Mouse (Mus musculus): ENCODE measurements at regions not wholly inside any gene's neighbourhood (a gene's known extent, or its start where the extent isn't known, plus 50 kb on each side); places are given as distances from the start of the nearest gene placed in this dataset.

GRCm38 (mm10) chr4:56230451-56230850 is 509.4 kb upstream of the Gm26657 start:
- H3K27me3 ChIP-seq (replicated peaks): no peaks in the 10 kb centered on the region
- no peaks in the 10 kb centered on the region for H3K36me3 ChIP-seq (replicated peaks in 1 of 2; ENCODE audit: control insufficient read depth in 1 of 2, insufficient read depth in 1 of 2, low read length in 1 of 2)
- dilution Hi-C loops (cut with MboI; ENCODE audit: extremely low pct_ligation_motif_present, extremely low pct_unique_long_range_greater_than_20kb, low sequenced_read_pairs): no loop called here
- H3K4me1 ChIP-seq (ENCODE audit: control insufficient read depth in 1 of 2, insufficient read depth in 2 of 2): no peaks in the 10 kb centered on the region
- H3K4me2 ChIP-seq (ENCODE audit: insufficient read depth, low read depth, poor library complexity, severe bottlenecking): no peak overlapping the region
- H3K9me3 ChIP-seq (replicated peaks; ENCODE audit: low read length): no peaks in the 10 kb centered on the region
- no peak for TF ChIP-seq RAD21 (IDR thresholded peaks at IDR 0.05; ENCODE audit: low read depth, low read length)
- TF ChIP-seq MXI1 (IDR thresholded peaks at IDR 0.05; ENCODE audit: low read depth, low read length): no peak
- TF ChIP-seq CHD1 (IDR thresholded peaks at IDR 0.05; ENCODE audit: low read depth, low read length): no peak
- TF ChIP-seq MEF2A (IDR thresholded peaks at IDR 0.05; ENCODE audit: borderline replicate concordance, low read depth, low read length): no peak
- no peak for TF ChIP-seq PAX5 (IDR thresholded peaks at IDR 0.05; ENCODE audit: low read length)
- no peak for TF ChIP-seq HCFC1 (IDR thresholded peaks at IDR 0.05; ENCODE audit: low read depth, low read length)
- TF ChIP-seq USF2 (conservative IDR thresholded peaks at IDR 0.05; ENCODE audit: low read depth, low read length): no peak
- no peak for TF ChIP-seq USF1 (IDR thresholded peaks at IDR 0.05; ENCODE audit: low read depth, low read length)
- no peak for TF ChIP-seq MAZ (IDR thresholded peaks at IDR 0.05; ENCODE audit: low read depth, low read length)
- TF ChIP-seq GABPA (IDR thresholded peaks at IDR 0.05; ENCODE audit: insufficient replicate concordance, low read depth, low read length): no peak
- no peak for TF ChIP-seq MAFK (IDR thresholded peaks at IDR 0.05; ENCODE audit: insufficient replicate concordance, low read length)
- no peak for TF ChIP-seq TCF12 (IDR thresholded peaks at IDR 0.05; ENCODE audit: low read depth, low read length)
- no peak for TF ChIP-seq ZKSCAN1 (IDR thresholded peaks at IDR 0.05; ENCODE audit: borderline replicate concordance, low read depth, low read length)
- TF ChIP-seq RCOR1 (conservative IDR thresholded peaks at IDR 0.05; ENCODE audit: low read depth, low read length): no peak
- no peak for TF ChIP-seq NELFE (IDR thresholded peaks at IDR 0.05; ENCODE audit: low read depth, low read length)
- TF ChIP-seq IRF4 (IDR thresholded peaks at IDR 0.05; ENCODE audit: low read depth, low read length): no peak
- TF ChIP-seq ETS1 (conservative IDR thresholded peaks at IDR 0.05; ENCODE audit: low read depth, low read length): no peak
- no peak for TF ChIP-seq E2F4 (IDR thresholded peaks at IDR 0.05; ENCODE audit: insufficient replicate concordance, low read depth, low read length)
- DNase-seq (ENCODE audit: extremely low read depth): no peak
- H3K27ac ChIP-seq (ENCODE audit: insufficient read depth, low read depth): no peak overlapping the region
- no peaks in the 10 kb centered on the region for H3K79me2 ChIP-seq (replicated peaks; ENCODE audit: control insufficient read depth, extremely low read depth, insufficient read depth, poor library complexity, severe bottlenecking)
- no peak overlapping the region for H3K9ac ChIP-seq (ENCODE audit: insufficient read depth, low read depth)
- H3K4me3 ChIP-seq (replicated peaks in 1 of 3; ENCODE audit: low read depth in 2 of 3, low read length in 2 of 3, poor library complexity in 1 of 3): no peak overlapping the region
- in situ Hi-C loops (cut with MboI; ENCODE audit: low pct_ligation_motif_present, low pct_unique_long_range_greater_than_20kb, low sequenced_read_pairs): no loop called here

- DNase-seq (ENCODE audit: extremely low read depth): no peak
- Histone ChIP-seq H3K79me2 (replicated peaks; ENCODE audit: control insufficient read depth, extremely low read depth, insufficient read depth, poor library complexity, severe bottlenecking) (no peaks in the 10 kb centered on the region), H3K4me1 (ENCODE audit: control insufficient read depth in 1 of 2, insufficient read depth in 2 of 2) (peaks cover 0 to 5% of the 10 kb centered on the region in 2 experiments; a peak in 2 of 4 replicates), H3K9ac (ENCODE audit: insufficient read depth, low read depth) (no peak overlapping the region), H3K36me3 (replicated peaks in 1 of 2; ENCODE audit: control insufficient read depth in 1 of 2, insufficient read depth in 1 of 2, low read length in 1 of 2) (no peaks in the 10 kb centered on the region), H3K4me2 (ENCODE audit: insufficient read depth, low read depth, poor library complexity, severe bottlenecking) (no peak overlapping the region), H3K4me3 (replicated peaks in 1 of 3; ENCODE audit: low read depth in 2 of 3, low read length in 2 of 3, poor library complexity in 1 of 3) (no peak overlapping the region), H3K9me3 (replicated peaks; ENCODE audit: low read length) (no peaks in the 10 kb centered on the region), H3K27me3 (replicated peaks) (no peaks in the 10 kb centered on the region), H3K27ac (ENCODE audit: insufficient read depth, low read depth) (no peak overlapping the region)
- in situ Hi-C loops (cut with MboI; ENCODE audit: low pct_ligation_motif_present, low pct_unique_long_range_greater_than_20kb, low sequenced_read_pairs) (no loop called here), dilution Hi-C loops (cut with MboI; ENCODE audit: extremely low pct_ligation_motif_present, extremely low pct_unique_long_range_greater_than_20kb, low sequenced_read_pairs) (no loop called here)
- TF ChIP-seq BHLHE40 (IDR thresholded peaks at IDR 0.05; ENCODE audit: low read depth, low read length): no peak
- TF ChIP-seq SIN3A (IDR thresholded peaks at IDR 0.05; ENCODE audit: low read length): no peak
- no peak for TF ChIP-seq ZNF384 (IDR thresholded peaks at IDR 0.05; ENCODE audit: low read depth, low read length)
- TF ChIP-seq POLR2A (IDR thresholded peaks at IDR 0.05; ENCODE audit: low read depth, low read length): no peak
- TF ChIP-seq MAFK (IDR thresholded peaks at IDR 0.05; ENCODE audit: insufficient replicate concordance, low read length): no peak
- TF ChIP-seq CHD1 (IDR thresholded peaks at IDR 0.05; ENCODE audit: low read depth, low read length): no peak
- no peak for TF ChIP-seq USF1 (IDR thresholded peaks at IDR 0.05; ENCODE audit: low read depth, low read length)
- no peak for TF ChIP-seq NRF1 (IDR thresholded peaks at IDR 0.05; ENCODE audit: low read depth, low read length)
- no peak for TF ChIP-seq USF2 (conservative IDR thresholded peaks at IDR 0.05; ENCODE audit: low read depth, low read length)
- TF ChIP-seq TCF12 (IDR thresholded peaks at IDR 0.05; ENCODE audit: low read depth, low read length): no peak
- TF ChIP-seq HCFC1 (IDR thresholded peaks at IDR 0.05; ENCODE audit: low read depth, low read length): no peak
- no peak for TF ChIP-seq RAD21 (IDR thresholded peaks at IDR 0.05; ENCODE audit: low read depth, low read length)
- no peak for TF ChIP-seq ELF1 (IDR thresholded peaks at IDR 0.05; ENCODE audit: low read depth, low read length)
- TF ChIP-seq MXI1 (IDR thresholded peaks at IDR 0.05; ENCODE audit: low read depth, low read length): no peak
- no peak for TF ChIP-seq ZKSCAN1 (IDR thresholded peaks at IDR 0.05; ENCODE audit: borderline replicate concordance, low read depth, low read length)
- no peak for TF ChIP-seq MAZ (IDR thresholded peaks at IDR 0.05; ENCODE audit: low read depth, low read length)
Observed at GRCm38 (mm10) chr4:56226493-56226892, 513.4 kb upstream of the Gm26657 start.

All from CH12.LX (cell line).